Mouse (Mus musculus): ENCODE results near the gene Xlr3a. TPM values are rescaled to one million over a fixed set of nuclear protein-coding genes. Genes with fewer than 3 reads are reported as not detected.

The Xlr3a gene
- total RNA-seq, 2 experiments from 2014 or later: not detected

Other genes with a start within 250 kb of the Xlr3a start
- gene Cetn2, start 178.7 kb downstream of the Xlr3a start, total RNA-seq (2015; ENCODE audit: low replicate concordance): 13.0 and 23.5 TPM in 2 replicates
- 20.4 and 26.8 TPM in 2 replicates for gene Cetn2, start 178.7 kb downstream of the Xlr3a start, total RNA-seq (2017; ENCODE audit: low replicate concordance)
- 14.3 and 17.7 TPM in 2 replicates for gene Nsdhl, start 178.5 kb downstream of the Xlr3a start, total RNA-seq (2015; ENCODE audit: low replicate concordance)
- gene Nsdhl, start 178.5 kb downstream of the Xlr3a start, total RNA-seq (2017; ENCODE audit: low replicate concordance): 10.8 and 16.8 TPM in 2 replicates
- gene Zfp185, start 109.8 kb downstream of the Xlr3a start, total RNA-seq (2015; ENCODE audit: low replicate concordance): not detected in 2 replicates
- not detected in 2 replicates for gene Zfp185, start 109.8 kb downstream of the Xlr3a start, total RNA-seq (2017; ENCODE audit: low replicate concordance)
- gene Pnma5, start 60.0 kb downstream of the Xlr3a start, total RNA-seq (2015; ENCODE audit: low replicate concordance): not detected in 2 replicates
- gene Pnma5, start 60.0 kb downstream of the Xlr3a start, total RNA-seq (2017; ENCODE audit: low replicate concordance): not detected in 2 replicates
- gene Pnma3, start 32.3 kb downstream of the Xlr3a start, total RNA-seq (2015; ENCODE audit: low replicate concordance): not detected in 2 replicates
- not detected in 2 replicates for gene Pnma3, start 32.3 kb downstream of the Xlr3a start, total RNA-seq (2017; ENCODE audit: low replicate concordance)
- 2.9 and 12.2 TPM in 2 replicates for gene Xlr4a, start 14.6 kb downstream of the Xlr3a start, total RNA-seq (2015; ENCODE audit: low replicate concordance)
- gene Xlr4a, start 14.6 kb downstream of the Xlr3a start, total RNA-seq (2017; ENCODE audit: low replicate concordance): 2.3 TPM in 1 of 2 replicates, not detected in the other
- not detected in 2 replicates for gene Gm14685, start 20.0 kb upstream of the Xlr3a start, total RNA-seq (2015; ENCODE audit: low replicate concordance)
- gene Gm14685, start 20.0 kb upstream of the Xlr3a start, total RNA-seq (2017; ENCODE audit: low replicate concordance): not detected in 2 replicates
- not detected in 2 replicates for gene Xlr5b, start 51.7 kb upstream of the Xlr3a start, total RNA-seq (2015; ENCODE audit: low replicate concordance)
- not detected in 2 replicates for gene Xlr5b, start 51.7 kb upstream of the Xlr3a start, total RNA-seq (2017; ENCODE audit: low replicate concordance)
- not detected in 2 replicates for gene DXBay18, start 52.4 kb upstream of the Xlr3a start, total RNA-seq (2015; ENCODE audit: low replicate concordance)
- not detected in 2 replicates for gene DXBay18, start 52.4 kb upstream of the Xlr3a start, total RNA-seq (2017; ENCODE audit: low replicate concordance)
- not detected in 2 replicates for gene Spin2d, start 79.9 kb upstream of the Xlr3a start, total RNA-seq (2015; ENCODE audit: low replicate concordance)
- gene Spin2d, start 79.9 kb upstream of the Xlr3a start, total RNA-seq (2017; ENCODE audit: low replicate concordance): not detected in 2 replicates
- not detected in 2 replicates for gene Xlr3b, start 95.1 kb upstream of the Xlr3a start, total RNA-seq (2015; ENCODE audit: low replicate concordance)
- gene Xlr3b, start 95.1 kb upstream of the Xlr3a start, total RNA-seq (2017; ENCODE audit: low replicate concordance): 1.4 TPM in 1 of 2 replicates, not detected in the other
- gene Xlr4b, start 117.2 kb upstream of the Xlr3a start, total RNA-seq (2015; ENCODE audit: low replicate concordance): 2.9 and 10.8 TPM in 2 replicates
- 5.5 TPM in 1 of 2 replicates, not detected in the other for gene Xlr4b, start 117.2 kb upstream of the Xlr3a start, total RNA-seq (2017; ENCODE audit: low replicate concordance)
- 1.7 and 1.8 TPM in 2 replicates for gene F8a, start 131.2 kb upstream of the Xlr3a start, total RNA-seq (2015; ENCODE audit: low replicate concordance)
- 1.3 TPM in 2 replicates for gene F8a, start 131.2 kb upstream of the Xlr3a start, total RNA-seq (2017; ENCODE audit: low replicate concordance)
- gene Xlr4c, start 146.0 kb upstream of the Xlr3a start, total RNA-seq (2015; ENCODE audit: low replicate concordance): 7.1 TPM in 1 of 2 replicates, not detected in the other
- gene Xlr4c, start 146.0 kb upstream of the Xlr3a start, total RNA-seq (2017; ENCODE audit: low replicate concordance): 14.4 TPM in 1 of 2 replicates, not detected in the other
- not detected in 2 replicates for gene Xlr3c, start 168.3 kb upstream of the Xlr3a start, total RNA-seq (2015; ENCODE audit: low replicate concordance)
- gene Xlr3c, start 168.3 kb upstream of the Xlr3a start, total RNA-seq (2017; ENCODE audit: low replicate concordance): not detected in 2 replicates
- not detected in 2 replicates for gene Xlr5a, start 195.9 kb upstream of the Xlr3a start, total RNA-seq (2015; ENCODE audit: low replicate concordance)
- not detected in 2 replicates for gene Xlr5a, start 195.9 kb upstream of the Xlr3a start, total RNA-seq (2017; ENCODE audit: low replicate concordance)
- not detected in 2 replicates for gene Xlr5c, start 195.9 kb upstream of the Xlr3a start, total RNA-seq (2015; ENCODE audit: low replicate concordance)
- gene Xlr5c, start 195.9 kb upstream of the Xlr3a start, total RNA-seq (2017; ENCODE audit: low replicate concordance): not detected in 2 replicates
- gene Gm45015, start 239.7 kb upstream of the Xlr3a start, total RNA-seq (2015; ENCODE audit: low replicate concordance): not detected in 2 replicates
- gene Gm45015, start 239.7 kb upstream of the Xlr3a start, total RNA-seq (2017; ENCODE audit: low replicate concordance): not detected in 2 replicates
- gene Zfp275, start 245.5 kb upstream of the Xlr3a start, total RNA-seq (2015; ENCODE audit: low replicate concordance): 0.42 and 2.9 TPM in 2 replicates
- gene Zfp275, start 245.5 kb upstream of the Xlr3a start, total RNA-seq (2017; ENCODE audit: low replicate concordance): 0.51 and 0.61 TPM in 2 replicates